ENCODE assay signal across 26 mouse cellular contexts in genomic region chr19:17983416-17983815, GRCm38 (mm10).
DNase-seq lines count a peak whose midpoint lies in the region; ATAC-seq and TF ChIP-seq lines count a peak whose summit lies in the region.
"Had no signal": no experiment of that assay in that cellular context is flagged by ENCODE, and none has a peak within 500 bp of the region (broad histone marks: within the 10 kb centered on the region; RNA-seq: fewer than 3 reads in every experiment).

No protein-coding gene starts in this region.

- ATAC-seq in lung, postnatal 0 days = no peak
- ATAC-seq: forebrain, embryonic 13.5 days; inflammation-experienced regulatory T-cells, adult 6 months; liver, embryonic 12.5 days; midbrain, embryonic 13.5 days had no signal

- TF ChIP-seq CTCF in lung, postnatal 0 days (IDR thresholded peaks at IDR 0.05) = no peak

- TF ChIP-seq EP300 in lung, postnatal 0 days (IDR thresholded peaks at IDR 0.05) = no peak

- no peak overlapping the region for H3K4me3 ChIP-seq in lung, postnatal 0 days (ENCODE audit: low read depth, low read length)
- H3K4me3 ChIP-seq: forebrain, embryonic 13.5 days; hindbrain, embryonic 10.5 days; hindbrain, embryonic 15.5 days; layer of hippocampus, adult 2 months; liver, embryonic 12.5 days; midbrain, embryonic 13.5 days; neural tube, embryonic 13.5 days had no signal

- H3K36me3 ChIP-seq in lung, postnatal 0 days (ENCODE audit: insufficient read depth, low read length) = no peaks in the 10 kb centered on the region
- H3K36me3 ChIP-seq: hindbrain, embryonic 10.5 days; hindbrain, embryonic 15.5 days; liver, embryonic 12.5 days; midbrain, embryonic 13.5 days; neural tube, embryonic 13.5 days had no signal

- intact Hi-C loops in left cerebral cortex, postnatal 25 days (cut with DNase I) = no loop called here

- H3K4me1 ChIP-seq in lung, postnatal 0 days (ENCODE audit: insufficient read depth, low read depth, low read length) = no peaks in the 10 kb centered on the region
- H3K4me1 ChIP-seq: forebrain, embryonic 13.5 days; hindbrain, embryonic 10.5 days; hindbrain, embryonic 15.5 days; liver, embryonic 12.5 days; midbrain, embryonic 13.5 days; neural tube, embryonic 13.5 days had no signal

- H3K9me3 ChIP-seq in lung, postnatal 0 days (ENCODE audit: low read length) = no peaks in the 10 kb centered on the region
- H3K9me3 ChIP-seq: forebrain, embryonic 13.5 days; hindbrain, embryonic 10.5 days; hindbrain, embryonic 15.5 days; liver, embryonic 12.5 days; midbrain, embryonic 13.5 days; neural tube, embryonic 13.5 days had no signal

- DNase-seq in layer of hippocampus, adult 8-10 months (ENCODE audit: low spot score in 2 of 2) = peak; percentile 4 to 8
- no peak for DNase-seq in layer of hippocampus, postnatal 14 days (ENCODE audit: low spot score in 2 of 2)
- peak; percentile 8 for DNase-seq in right cerebral cortex, postnatal 25 days
- no peak for DNase-seq in right cerebral cortex, postnatal 14 days
- peak; percentile 26 to 86 for DNase-seq in left cerebral cortex, postnatal 25 days (ENCODE audit: low spot score in 2 of 2)
- DNase-seq in yolk sac, embryonic 10.5 days (ENCODE audit: low spot score) = no peak
- no peak for DNase-seq in lung, postnatal 0 days (ENCODE audit: low spot score)
- DNase-seq: adrenal gland, adult 8-10 months; B cell, adult 2 months; cerebellum, adult 8-10 months; cerebellum, postnatal 36 days; gastrocnemius, postnatal 14 days; heart, postnatal 14 days; kidney, adult 11 months; kidney, postnatal 25 days; lung, adult 18-20 months; lung, postnatal 10 days had no signal

- WGBS in lung, postnatal 0 days = 88% methylated on average over 1 of the region's 1 CpGs

- H3K27me3 ChIP-seq in lung, postnatal 0 days (replicated peaks; ENCODE audit: insufficient read depth, low read length) = no peaks in the 10 kb centered on the region
- H3K27me3 ChIP-seq: forebrain, embryonic 13.5 days; hindbrain, embryonic 15.5 days; liver, embryonic 12.5 days; midbrain, embryonic 13.5 days; neural tube, embryonic 13.5 days had no signal

- H3K9ac ChIP-seq in lung, postnatal 0 days (replicated peaks; ENCODE audit: low read depth) = no peak overlapping the region
- H3K9ac ChIP-seq: forebrain, embryonic 13.5 days; hindbrain, embryonic 15.5 days; liver, embryonic 12.5 days; midbrain, embryonic 13.5 days; neural tube, embryonic 13.5 days had no signal

- H3K27ac ChIP-seq in lung, postnatal 0 days (ENCODE audit: low read length) = no peak overlapping the region
- H3K27ac ChIP-seq: forebrain, embryonic 13.5 days; hindbrain, embryonic 10.5 days; hindbrain, embryonic 15.5 days; layer of hippocampus, adult 2 months; liver, embryonic 12.5 days; macrophage; midbrain, embryonic 13.5 days; neural tube, embryonic 13.5 days had no signal

- no peak overlapping the region for H3K4me2 ChIP-seq in lung, postnatal 0 days (replicated peaks; ENCODE audit: low read depth, low read length)
- H3K4me2 ChIP-seq: forebrain, embryonic 13.5 days; hindbrain, embryonic 15.5 days; liver, embryonic 12.5 days; midbrain, embryonic 13.5 days; neural tube, embryonic 13.5 days had no signal

Comparison
In these comparisons a context has a peak if more than half of its experiments do, and no peak if none do; other contexts are left out.
1. DNase-seq: peak in layer of hippocampus, adult 8-10 months (2 of 2), right cerebral cortex, postnatal 25 days (single experiment) and left cerebral cortex, postnatal 25 days (2 of 2); none in layer of hippocampus, postnatal 14 days (0 of 2), right cerebral cortex, postnatal 14 days (single experiment), yolk sac, embryonic 10.5 days (single experiment) and lung, postnatal 0 days (single experiment).